Mouse (Mus musculus): ENCODE measurements at regions not wholly inside any gene's neighbourhood (a gene's known extent, or its start where the extent isn't known, plus 50 kb on each side); places are given as distances from the start of the nearest gene placed in this dataset.

DNA sequence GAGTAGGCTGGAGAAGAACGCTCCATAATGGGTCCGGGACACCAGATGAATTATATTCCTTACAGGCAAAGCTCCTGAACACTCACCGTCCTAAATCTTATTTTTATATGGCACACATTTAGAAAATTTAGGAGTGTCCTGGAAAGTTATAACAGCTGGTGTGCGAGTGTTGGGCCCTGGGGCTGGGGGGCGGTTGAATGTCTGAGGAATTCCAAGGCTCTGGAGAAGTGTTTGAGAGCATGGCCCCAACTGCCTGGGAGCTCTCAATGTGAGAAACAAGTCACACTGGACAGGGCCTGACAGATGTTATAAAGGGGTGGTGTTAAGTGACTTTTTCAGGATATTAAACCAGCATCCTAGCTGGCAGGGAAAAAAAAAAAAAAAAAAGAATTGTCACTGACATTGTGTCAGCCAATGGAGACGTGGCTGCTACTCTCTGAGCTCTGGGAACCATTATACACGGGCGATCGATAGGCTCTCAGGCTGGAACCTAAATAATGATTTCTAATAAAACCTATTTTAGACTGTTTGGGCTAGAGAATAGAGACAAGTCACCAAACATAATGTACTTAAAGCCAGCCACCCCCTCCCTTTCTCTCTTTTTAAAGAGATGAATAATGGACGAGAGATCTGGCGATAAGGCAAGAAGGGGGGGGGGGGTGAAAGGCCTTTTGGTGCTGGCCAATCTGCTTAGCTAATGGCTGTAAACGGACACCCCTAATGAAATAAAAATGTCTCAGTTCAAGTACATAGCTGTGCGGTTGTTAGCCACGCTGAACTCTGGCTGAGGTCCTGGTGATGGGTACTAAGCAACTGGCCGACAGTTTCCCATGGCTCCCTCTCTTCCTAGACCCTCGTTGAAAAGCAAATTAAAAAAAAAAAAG lies 98.6 kb upstream of the Eya4 start:
- no peak for TF ChIP-seq POLR2A (IDR thresholded peaks at IDR 0.05; ENCODE audit: borderline replicate concordance, extremely low read depth, insufficient read depth, insufficient read length)
- Histone ChIP-seq H3K27ac (replicated peaks; ENCODE audit: low read depth, low read length) (0 out of 2 replicates have a peak overlapping the region, but pooled peaks have one; percentile 33), H3K36me3 (ENCODE audit: control insufficient read depth, insufficient read depth, low read length) (no peaks in the 10 kb centered on the region), H3K27me3 (ENCODE audit: control insufficient read depth, insufficient read depth, low read length) (no peaks in the 10 kb centered on the region), H3K9me3 (ENCODE audit: control insufficient read depth, low read length) (no peaks in the 10 kb centered on the region), H3K4me1 (ENCODE audit: control insufficient read depth, insufficient read depth, low read length) (peaks cover 12% of the 10 kb centered on the region), H3K4me3 (replicated peaks; ENCODE audit: low read length) (no peak overlapping the region), H3K4me2 (replicated peaks; ENCODE audit: low read depth, low read length, severe bottlenecking) (peak overlapping the region; percentile 11), H3K9ac (ENCODE audit: low read depth, low read length, severe bottlenecking) (no peak overlapping the region; the same call in 1 of the 2 replicates)
- DNase-seq (ENCODE audit: low spot score) (peak; percentile 29), ATAC-seq (ENCODE audit: low FRiP score, low read depth) (peak; percentile 81)
- WGBS, result 15% methylated on average over 16 of the region's 16 CpGs

DNA sequence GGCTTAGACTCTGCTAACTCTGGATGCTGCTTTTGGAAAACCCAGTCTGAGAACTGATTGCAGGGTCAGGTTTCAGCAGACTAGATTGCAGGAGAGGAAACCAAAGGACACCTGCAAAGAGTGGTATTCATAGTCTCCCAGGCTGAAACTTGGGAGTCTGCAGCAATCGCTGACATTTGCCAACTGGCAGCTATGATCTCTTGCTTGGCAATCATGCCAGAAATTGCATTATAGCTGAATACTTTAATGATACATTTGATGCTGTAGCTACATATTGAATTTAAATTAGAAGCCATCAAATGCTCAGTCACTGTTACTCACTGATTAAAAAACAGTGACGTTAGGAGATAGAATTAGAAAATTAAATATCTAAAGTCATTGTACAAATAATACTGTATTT lies 79.8 kb upstream of the Eya4 start:
- Histone ChIP-seq H3K9me3 (ENCODE audit: control insufficient read depth, low read length) (no peaks in the 10 kb centered on the region), H3K4me3 (replicated peaks; ENCODE audit: low read length) (no peak overlapping the region), H3K4me1 (ENCODE audit: control insufficient read depth, insufficient read depth, low read length) (no peaks in the 10 kb centered on the region), H3K4me2 (replicated peaks; ENCODE audit: low read depth, low read length, severe bottlenecking) (no peak overlapping the region), H3K9ac (ENCODE audit: low read depth, low read length, severe bottlenecking) (no peak overlapping the region), H3K27me3 (ENCODE audit: control insufficient read depth, insufficient read depth, low read length) (no peaks in the 10 kb centered on the region), H3K27ac (replicated peaks; ENCODE audit: low read depth, low read length) (no peak overlapping the region), H3K36me3 (ENCODE audit: control insufficient read depth, insufficient read depth, low read length) (no peaks in the 10 kb centered on the region)
- no peak for ATAC-seq (ENCODE audit: low FRiP score, low read depth)
- DNase-seq (ENCODE audit: low spot score), result no peak
- TF ChIP-seq POLR2A (IDR thresholded peaks at IDR 0.05; ENCODE audit: borderline replicate concordance, extremely low read depth, insufficient read depth, insufficient read length), result no peak
- 58% methylated on average over 2 of the region's 2 CpGs for WGBS

GRCm38 (mm10) chr10:23413794-23414518 lies 63.4 kb upstream of the Eya4 start:
- Histone ChIP-seq H3K27ac (replicated peaks; ENCODE audit: low read depth, low read length) (no peak overlapping the region), H3K4me3 (replicated peaks; ENCODE audit: low read length) (no peak overlapping the region), H3K27me3 (ENCODE audit: control insufficient read depth, insufficient read depth, low read length) (no peaks in the 10 kb centered on the region), H3K36me3 (ENCODE audit: control insufficient read depth, insufficient read depth, low read length) (no peaks in the 10 kb centered on the region), H3K4me2 (replicated peaks; ENCODE audit: low read depth, low read length, severe bottlenecking) (no peak overlapping the region), H3K9ac (ENCODE audit: low read depth, low read length, severe bottlenecking) (no peak overlapping the region), H3K9me3 (ENCODE audit: control insufficient read depth, low read length) (no peaks in the 10 kb centered on the region), H3K4me1 (ENCODE audit: control insufficient read depth, insufficient read depth, low read length) (no peaks in the 10 kb centered on the region)
- ATAC-seq (ENCODE audit: low FRiP score, low read depth) (no peak), DNase-seq (ENCODE audit: low spot score) (no peak)
- WGBS, result 73% methylated on average over 7 of the region's 7 CpGs
- no peak for TF ChIP-seq POLR2A (IDR thresholded peaks at IDR 0.05; ENCODE audit: borderline replicate concordance, extremely low read depth, insufficient read depth, insufficient read length)

DNA sequence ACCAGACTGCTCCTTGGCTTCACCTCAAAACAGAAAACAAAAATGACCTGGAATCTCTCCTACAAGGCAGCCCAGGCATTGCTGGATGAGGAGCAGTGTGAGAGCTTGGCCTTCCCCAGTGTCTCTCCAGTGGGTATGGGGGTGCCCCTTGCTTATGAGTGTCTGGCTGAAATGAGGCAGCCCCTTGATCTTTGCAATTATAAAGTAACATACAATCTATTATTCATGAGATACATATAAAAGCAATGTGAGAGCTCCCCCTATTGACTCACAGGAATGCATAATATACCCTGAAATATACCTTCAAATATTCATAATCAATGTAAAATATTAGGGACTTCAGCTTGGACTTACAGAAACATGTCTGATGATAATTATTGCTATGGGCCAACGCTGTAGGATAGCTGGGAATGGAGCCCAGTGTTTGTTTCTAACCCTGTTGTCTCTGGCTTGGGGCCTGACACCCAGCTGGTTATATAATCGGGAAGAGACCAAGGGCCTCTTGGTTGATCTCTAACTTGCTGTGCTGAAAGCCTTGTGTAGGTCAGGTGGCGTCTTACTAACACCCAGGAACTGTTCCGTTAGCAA lies 52.9 kb upstream of the Eya4 start:
- no peak for TF ChIP-seq POLR2A (IDR thresholded peaks at IDR 0.05; ENCODE audit: borderline replicate concordance, extremely low read depth, insufficient read depth, insufficient read length)
- ATAC-seq (ENCODE audit: low FRiP score, low read depth) (no peak), DNase-seq (ENCODE audit: low spot score) (no peak)
- no peaks in the 10 kb centered on the region for H3K4me1 ChIP-seq (ENCODE audit: control insufficient read depth, insufficient read depth, low read length)
- 52% methylated on average over 4 of the region's 4 CpGs for WGBS
- H3K4me2 ChIP-seq (replicated peaks; ENCODE audit: low read depth, low read length, severe bottlenecking), result no peak overlapping the region
- no peaks in the 10 kb centered on the region for H3K27me3 ChIP-seq (ENCODE audit: control insufficient read depth, insufficient read depth, low read length)
- H3K36me3 ChIP-seq (ENCODE audit: control insufficient read depth, insufficient read depth, low read length), result no peaks in the 10 kb centered on the region
- no peak overlapping the region for H3K9ac ChIP-seq (ENCODE audit: low read depth, low read length, severe bottlenecking)
- H3K27ac ChIP-seq (replicated peaks; ENCODE audit: low read depth, low read length), result no peak overlapping the region
- peaks cover 9% of the 10 kb centered on the region for H3K9me3 ChIP-seq (ENCODE audit: control insufficient read depth, low read length)
- no peak overlapping the region for H3K4me3 ChIP-seq (replicated peaks; ENCODE audit: low read length)
